Mouse (Mus musculus): Measurements from ENCODE around the gene Ifi44. TPM values are rescaled to one million over a fixed set of nuclear protein-coding genes. Genes with fewer than 3 reads are reported as not detected.

Ifi44 gene
- polyA plus RNA-seq, 1 experiment from 2014 or later: 1.6 TPM

- WGBS: 21% methylated on average over 1 of the region's 1 CpGs
- peak; percentile 81 for DNase-seq (ENCODE audit: low spot score)
- H3K9ac ChIP-seq (replicated peaks; ENCODE audit: low read depth): no peak overlapping the region
Observed at GRCm38 (mm10) chr3:151716246-151716645, 33.5 kb downstream of the Ifi44 start.

GRCm38 (mm10) chr3:151707335-151707734 lies 42.4 kb downstream of the Ifi44 start:
- no peak overlapping the region for H3K27ac ChIP-seq (ENCODE audit: low read length)
- no peaks in the 10 kb centered on the region for H3K27me3 ChIP-seq (replicated peaks; ENCODE audit: insufficient read depth, low read length)
- no peaks in the 10 kb centered on the region for H3K36me3 ChIP-seq (ENCODE audit: insufficient read depth, low read length)
- 74% methylated on average over 4 of the region's 4 CpGs for WGBS
- H3K9ac ChIP-seq (replicated peaks; ENCODE audit: low read depth): no peak overlapping the region
- no peak overlapping the region for H3K4me2 ChIP-seq (replicated peaks; ENCODE audit: low read depth, low read length)
- no peak for ATAC-seq
- TF ChIP-seq CTCF (IDR thresholded peaks at IDR 0.05) (no peak), EP300 (IDR thresholded peaks at IDR 0.05) (no peak)
- no peak for DNase-seq (ENCODE audit: low spot score)
- H3K9me3 ChIP-seq (ENCODE audit: low read length): no peaks in the 10 kb centered on the region
- H3K4me3 ChIP-seq (ENCODE audit: low read depth, low read length): no peak overlapping the region
- H3K4me1 ChIP-seq (ENCODE audit: insufficient read depth, low read depth, low read length): no peaks in the 10 kb centered on the region

More at GRCm38 (mm10) chr3:151716246-151716645, 33.5 kb downstream of the Ifi44 start:
- no peak for ATAC-seq
- no peaks in the 10 kb centered on the region for H3K9me3 ChIP-seq (ENCODE audit: low read length)
- no peaks in the 10 kb centered on the region for H3K4me1 ChIP-seq (ENCODE audit: insufficient read depth, low read depth, low read length)
- H3K27ac ChIP-seq (ENCODE audit: low read length): no peak overlapping the region
- no peak overlapping the region for H3K4me2 ChIP-seq (replicated peaks; ENCODE audit: low read depth, low read length)
- TF ChIP-seq EP300 (IDR thresholded peaks at IDR 0.05) (no peak), CTCF (IDR thresholded peaks at IDR 0.05) (peak; percentile 80)
- no peaks in the 10 kb centered on the region for H3K27me3 ChIP-seq (replicated peaks; ENCODE audit: insufficient read depth, low read length)
- no peaks in the 10 kb centered on the region for H3K36me3 ChIP-seq (ENCODE audit: insufficient read depth, low read length)
- no peak overlapping the region for H3K4me3 ChIP-seq (ENCODE audit: low read depth, low read length)

Other genes with a start within 250 kb of the Ifi44 start
- 0.10 TPM in 1 of 2 replicates, not detected in the other for gene Ifi44l, start 12.9 kb upstream of the Ifi44 start, polyA plus RNA-seq (2015; fragmentation: Nextera tagmentation; extraction: Ambion mirVana)
- 0.63 and 0.74 TPM in 2 replicates for gene Ptgfr, start 87.7 kb upstream of the Ifi44 start, polyA plus RNA-seq (2015; fragmentation: Nextera tagmentation; extraction: Ambion mirVana)